Mouse (Mus musculus) small intestine, adult 2 months (tissue): ENCODE data around the gene Cd93. TPM values are rescaled to one million over a fixed set of nuclear protein-coding genes. Genes with fewer than 3 reads are reported as not detected.
A peak's percentile ranks its signal among the peaks of the same experiment; 100 is the strongest.

Experiments used
- H3K27ac ChIP-seq: fragments of 200-500 bp; 2 replicates; pipeline ENCODE4 v1.5.1; 2012; ENCODE audit warnings: low read depth, low read length, control low read depth, inconsistent platforms; ENCODE audit not compliant: insufficient read depth
- H3K27me3 ChIP-seq: fragments of 200-500 bp; 2 replicates; pipeline ENCODE4 v1.6.1; 2012; ENCODE audit warnings: mild to moderate bottlenecking, moderate library complexity, low read length, inconsistent platforms; ENCODE audit not compliant: control insufficient read depth, insufficient read depth
- H3K36me3 ChIP-seq: fragments of 200-500 bp; 2 replicates; pipeline ENCODE4 v1.6.1; 2012; ENCODE audit warnings: mild to moderate bottlenecking, low read length, control low read depth, inconsistent platforms; ENCODE audit not compliant: control insufficient read depth, insufficient read depth
- H3K4me1 ChIP-seq: fragments of 200-500 bp; 2 replicates; pipeline ENCODE4 v1.6.1; 2012; ENCODE audit warnings: low read length, inconsistent platforms, mixed read lengths; ENCODE audit not compliant: control insufficient read depth, insufficient read depth, insufficient read length
- H3K4me3 ChIP-seq: fragments of 200-500 bp; 2 replicates; pipeline ENCODE4 v1.5.1; 2012; ENCODE audit warnings: low read depth, mild to moderate bottlenecking, control low read depth, inconsistent platforms, low read length, moderate library complexity
- CTCF ChIP-seq: fragments of 200-500 bp; IDR thresholded peaks from 2 replicates; pipeline ENCODE4 v1.5.1; 2012; ENCODE audit warnings: low read depth, mild to moderate bottlenecking, control low read depth, inconsistent platforms, low read length, moderate library complexity, mixed read lengths; ENCODE audit not compliant: insufficient replicate concordance, insufficient read length; ENCODE audit errors: extremely low read depth
- POLR2A ChIP-seq: fragments of 200-500 bp; IDR thresholded peaks from 2 replicates; pipeline ENCODE4 v1.6.1; 2012; ENCODE audit warnings: low read depth, mild to moderate bottlenecking, control low read depth, inconsistent platforms, low read length, moderate library complexity
- WGBS: fragments of 180-500 bp; shearing (Covaris S2); methylation state at CpG from one replicate; pipeline ENCODE4 v1.1.7; 2018; 5-methylcytosine and 5-hydroxymethylcytosine counted together
- polyA plus RNA-seq: library from polyadenylated mRNA; depleted of rRNA; stranded (reverse); fragments of >200 nt; gene quantifications from 2 replicates; pipeline ENCODE4 v1.2.3, GENCODE M21; 2012

Cd93 gene
- polyA plus RNA-seq, 1 experiment: 2.5 TPM

DNA sequence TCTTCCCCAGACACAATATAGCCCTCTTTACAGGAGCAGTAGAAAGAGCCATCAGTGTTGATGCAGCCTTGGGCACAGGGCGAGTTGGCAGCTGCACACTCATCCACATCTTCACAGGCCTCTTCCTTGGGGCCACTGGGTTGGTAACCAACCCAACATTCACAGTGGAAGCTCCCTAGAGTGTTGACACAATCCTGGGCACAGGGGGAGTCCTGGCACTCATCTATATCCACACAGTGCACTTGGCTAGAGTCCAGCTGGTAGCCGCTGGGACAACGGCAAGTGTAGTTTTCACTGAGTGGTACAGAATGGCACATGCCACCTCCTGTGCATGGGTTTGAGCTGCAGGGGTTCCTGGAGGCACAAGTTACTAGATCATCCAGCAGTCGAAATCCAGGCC lies 1.2 kb downstream of the Cd93 start:
- H3K27ac ChIP-seq: peak overlapping the region; percentile 69
- no peaks in the 10 kb centered on the region for H3K4me1 ChIP-seq
- no peak for TF ChIP-seq POLR2A
- no peak for TF ChIP-seq CTCF

DNA sequence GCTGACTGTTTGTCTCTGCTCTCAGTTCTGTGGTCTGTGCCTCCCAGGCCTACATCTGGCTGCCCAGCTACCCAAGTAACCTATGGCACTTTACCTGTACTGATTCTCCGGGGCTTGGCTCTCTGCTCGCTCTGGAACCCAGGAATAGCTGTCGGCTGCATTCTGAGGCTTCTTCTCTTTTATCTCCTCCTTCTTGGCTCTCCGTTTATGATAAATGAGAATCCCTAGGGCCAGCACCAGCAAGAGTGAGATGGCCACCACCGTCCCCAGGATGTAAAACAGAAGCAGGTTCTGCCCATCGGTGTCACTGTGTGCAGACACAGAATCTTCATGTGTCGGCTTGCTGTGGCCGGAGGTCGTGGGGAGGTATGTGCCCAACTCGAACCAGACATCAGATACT lies 1.9 kb downstream of the Cd93 start:
- H3K27ac ChIP-seq: peak overlapping the region; percentile 69; the same call in 1 of the 2 replicates
- TF ChIP-seq POLR2A (no peak), CTCF (no peak)
- no peaks in the 10 kb centered on the region for H3K27me3 ChIP-seq
- WGBS: 80% methylated on average over 10 of the region's 10 CpGs
- peak overlapping the region; percentile 60 for H3K4me3 ChIP-seq
- no peaks in the 10 kb centered on the region for H3K4me1 ChIP-seq
- no peaks in the 10 kb centered on the region for H3K36me3 ChIP-seq

More for the DNA sequence above, 1.2 kb downstream of the Cd93 start:
- H3K36me3 ChIP-seq: no peaks in the 10 kb centered on the region
- H3K27me3 ChIP-seq: no peaks in the 10 kb centered on the region
- H3K4me3 ChIP-seq: peak overlapping the region; percentile 60
- WGBS: 67% methylated on average over 4 of the region's 4 CpGs

DNA sequence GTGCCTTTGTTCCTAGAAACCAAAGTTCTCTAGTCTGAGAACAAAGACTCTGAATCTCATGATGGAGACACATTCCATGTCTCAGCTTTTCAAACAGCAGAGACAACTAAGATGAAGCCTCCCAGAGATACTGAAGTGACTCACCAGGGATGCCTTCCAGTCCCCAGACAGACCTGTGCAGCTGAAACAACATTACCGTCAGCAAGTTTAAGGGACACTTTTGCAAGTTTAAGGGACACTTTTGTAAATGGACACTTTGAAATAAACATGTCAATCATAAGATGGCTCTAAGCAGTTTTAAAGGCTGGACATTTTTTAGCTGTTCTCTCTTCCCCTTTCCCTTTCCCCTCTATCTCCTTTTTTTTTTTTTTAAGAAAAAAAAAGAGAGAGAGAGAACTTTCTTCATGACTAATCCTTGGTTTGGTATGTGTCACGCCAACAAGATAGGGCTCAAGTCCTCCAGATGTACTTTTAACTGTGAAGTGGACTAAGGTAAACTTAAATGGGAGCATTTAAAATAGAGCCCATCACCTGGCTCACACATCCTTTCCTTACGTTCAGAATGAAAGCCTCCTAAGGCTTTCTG lies 3.6 kb downstream of the Cd93 start:
- H3K27ac ChIP-seq: no peak overlapping the region
- TF ChIP-seq POLR2A (no peak), CTCF (no peak)

DNA sequence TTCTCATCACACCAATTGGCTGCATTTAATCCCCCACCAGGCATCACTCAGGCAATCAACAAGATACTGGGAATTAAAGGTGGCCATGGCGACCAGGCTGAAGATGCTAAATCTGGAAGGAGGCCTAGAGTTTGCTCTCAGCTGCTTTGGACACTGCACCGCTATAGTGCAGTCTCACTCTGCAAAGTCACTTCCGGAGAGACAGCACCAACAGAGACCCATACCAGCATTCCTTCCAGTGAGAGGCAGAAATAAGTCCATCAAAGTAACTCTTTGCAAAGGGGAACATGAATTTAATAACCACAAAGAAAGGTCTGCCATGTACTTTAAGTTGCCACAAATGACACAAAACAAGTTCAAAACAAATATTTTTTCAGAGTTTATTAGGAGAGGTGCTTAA lies 7.1 kb downstream of the Cd93 start:
- H3K4me3 ChIP-seq: no peak overlapping the region
- WGBS: 48% methylated on average over 3 of the region's 3 CpGs
- TF ChIP-seq CTCF (no peak), POLR2A (no peak)

More for the DNA sequence above, 3.6 kb downstream of the Cd93 start:
- Histone ChIP-seq H3K4me3 (no peak overlapping the region), H3K27me3 (no peaks in the 10 kb centered on the region), H3K4me1 (no peaks in the 10 kb centered on the region), H3K36me3 (no peaks in the 10 kb centered on the region)
- 54% methylated on average over 3 of the region's 3 CpGs for WGBS

DNA sequence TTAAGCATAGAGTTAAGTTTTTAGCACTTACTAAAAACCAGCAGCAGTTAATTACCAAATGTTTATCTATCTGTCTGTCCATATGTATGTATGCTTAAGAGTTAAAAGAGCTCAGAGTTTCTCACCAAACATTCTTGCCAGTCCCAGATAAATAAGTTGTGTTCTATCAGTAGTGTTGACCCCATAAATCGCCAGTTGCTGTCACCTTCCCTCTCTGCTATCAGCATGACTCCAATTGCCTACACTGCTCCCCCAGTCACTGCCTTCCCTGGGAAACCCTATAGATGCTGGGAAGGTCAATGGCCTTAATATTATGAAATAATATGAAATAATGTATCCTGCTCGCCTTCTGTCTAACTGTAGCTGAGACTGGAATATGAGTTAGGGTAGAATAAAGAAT lies 11.0 kb downstream of the Cd93 start:
- Histone ChIP-seq H3K36me3 (no peaks in the 10 kb centered on the region), H3K4me1 (no peaks in the 10 kb centered on the region), H3K27me3 (no peaks in the 10 kb centered on the region), H3K27ac (no peak overlapping the region), H3K4me3 (no peak overlapping the region)
- TF ChIP-seq POLR2A (no peak), CTCF (no peak)
- 43% methylated on average over 2 of the region's 2 CpGs for WGBS

More for the DNA sequence above, 7.1 kb downstream of the Cd93 start:
- no peaks in the 10 kb centered on the region for H3K4me1 ChIP-seq
- no peak overlapping the region for H3K27ac ChIP-seq
- H3K27me3 ChIP-seq: no peaks in the 10 kb centered on the region
- no peaks in the 10 kb centered on the region for H3K36me3 ChIP-seq

DNA sequence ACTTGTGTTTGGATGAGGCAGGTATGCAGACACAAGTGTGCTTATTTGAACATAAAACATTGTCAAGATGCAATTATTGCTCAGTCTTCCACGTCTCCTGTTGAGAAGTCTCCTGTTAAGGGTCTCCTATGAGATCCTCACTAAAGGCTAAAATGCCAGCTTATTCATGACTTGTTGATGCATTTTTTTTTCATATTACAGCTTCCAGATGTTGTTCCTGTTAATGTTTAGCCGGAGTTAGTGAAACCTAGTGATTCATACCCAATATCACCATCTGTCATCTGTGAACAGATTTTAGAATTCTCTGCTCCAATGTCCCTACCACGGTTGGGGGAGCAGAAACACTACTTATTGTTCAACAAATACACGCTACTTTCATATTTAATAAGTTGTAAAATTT lies 12.4 kb downstream of the Cd93 start:
- no peak for TF ChIP-seq CTCF
- no peak for TF ChIP-seq POLR2A
- no peaks in the 10 kb centered on the region for H3K36me3 ChIP-seq
- WGBS: 56% methylated on average over 4 of the region's 4 CpGs
- no peak overlapping the region for H3K27ac ChIP-seq
- H3K4me1 ChIP-seq: no peaks in the 10 kb centered on the region
- H3K27me3 ChIP-seq: no peaks in the 10 kb centered on the region
- no peak overlapping the region for H3K4me3 ChIP-seq

DNA sequence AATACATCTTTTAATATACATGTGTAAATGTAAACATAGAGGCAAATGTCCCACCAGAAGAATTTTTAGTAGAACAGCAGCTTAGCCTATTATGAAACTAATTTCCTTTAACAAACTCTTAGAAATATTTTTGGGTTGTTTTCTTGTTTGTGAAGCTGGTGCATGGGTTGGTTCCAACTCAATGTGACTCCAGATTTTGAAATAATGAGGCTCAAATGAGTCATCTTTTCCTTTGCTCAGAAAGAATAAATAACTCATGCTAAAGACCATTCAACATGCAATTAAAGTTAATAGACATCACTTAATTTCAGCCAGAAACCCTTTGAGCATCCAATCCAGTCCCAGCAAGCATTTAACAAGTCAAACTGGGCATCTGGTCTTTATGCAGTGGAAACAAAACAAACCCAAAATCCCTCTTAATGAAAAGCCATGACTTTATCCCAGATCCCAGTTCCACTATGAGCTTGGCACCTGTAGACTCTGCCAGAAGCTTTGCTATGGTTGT lies 14.3 kb downstream of the Cd93 start:
- Histone ChIP-seq H3K36me3 (no peaks in the 10 kb centered on the region), H3K4me3 (no peak overlapping the region), H3K27me3 (no peaks in the 10 kb centered on the region), H3K4me1 (no peaks in the 10 kb centered on the region), H3K27ac (no peak overlapping the region)
- no peak for TF ChIP-seq POLR2A
- no peak for TF ChIP-seq CTCF
